Mouse (Mus musculus): Measurements from ENCODE around the gene Rab33b. TPM values are rescaled to one million over a fixed set of nuclear protein-coding genes. Genes with fewer than 3 reads are reported as not detected.
"Not testable (repeated sequence)": the region's sequence is repeated elsewhere in the genome, so short reads cannot be mapped to it uniquely, and the experiment has no call there.

The Rab33b gene
- total RNA-seq (2021) = 10 to 100 TPM; 24.8 to 29.1 TPM

DNA sequence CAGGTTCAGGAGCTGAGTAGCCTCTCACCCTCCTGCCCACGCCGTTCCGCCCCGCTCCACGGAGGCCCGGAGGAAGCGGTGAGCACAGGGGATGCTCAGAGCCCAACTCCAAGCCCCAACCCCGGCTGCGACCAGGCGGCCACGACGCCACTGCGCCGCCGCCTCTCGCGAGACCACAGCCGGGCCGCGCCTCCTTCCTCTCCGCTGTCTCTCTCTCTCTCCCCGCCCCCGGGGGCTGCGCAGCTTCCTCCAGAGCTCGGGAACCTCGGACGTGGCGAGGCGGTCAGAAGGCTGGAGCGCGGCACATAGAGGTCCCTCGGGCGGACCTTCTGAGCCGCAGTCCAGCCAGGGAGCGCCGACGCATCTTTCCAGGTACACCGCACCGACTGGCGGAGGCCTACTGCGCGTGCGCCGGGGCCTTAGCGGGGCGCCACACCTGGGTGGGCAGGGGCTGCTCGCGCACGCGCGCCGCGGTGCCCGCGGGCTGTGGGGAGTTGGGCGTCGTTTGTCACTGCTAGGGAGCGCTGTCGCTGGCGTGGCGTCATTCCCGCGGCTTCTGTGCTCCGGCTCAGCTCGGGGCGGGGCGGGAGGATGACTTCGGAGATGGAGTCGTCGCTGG, at the start of gene Rab33b:
Gene Rab33b, plus strand, starts transcription at position 180 of the 619 bp plus-strand sequence.
- peak; percentile 95 to 99 for DNase-seq (ENCODE audit: extremely low spot score in 1 of 2, low spot score in 2 of 2)
- intact Hi-C loops (cut with DNase I) = loop anchor here (2.0 to 5.0 kb wide), 2 partner anchors 78 to 165 kb away; partner anchors contain the start of gene Setd7

GRCm38 (mm10) chr3:51434364-51434763, 49.4 kb upstream of the Rab33b start:
- intact Hi-C loops (cut with DNase I); DNase-seq (ENCODE audit: extremely low spot score in 1 of 2, low spot score in 2 of 2): not testable (repeated sequence)

GRCm38 (mm10) chr3:51434871-51435595, 48.7 kb upstream of the Rab33b start:
- intact Hi-C loops (cut with DNase I) = no loop called here
- no peak for DNase-seq (ENCODE audit: extremely low spot score in 1 of 2, low spot score in 2 of 2)

DNA sequence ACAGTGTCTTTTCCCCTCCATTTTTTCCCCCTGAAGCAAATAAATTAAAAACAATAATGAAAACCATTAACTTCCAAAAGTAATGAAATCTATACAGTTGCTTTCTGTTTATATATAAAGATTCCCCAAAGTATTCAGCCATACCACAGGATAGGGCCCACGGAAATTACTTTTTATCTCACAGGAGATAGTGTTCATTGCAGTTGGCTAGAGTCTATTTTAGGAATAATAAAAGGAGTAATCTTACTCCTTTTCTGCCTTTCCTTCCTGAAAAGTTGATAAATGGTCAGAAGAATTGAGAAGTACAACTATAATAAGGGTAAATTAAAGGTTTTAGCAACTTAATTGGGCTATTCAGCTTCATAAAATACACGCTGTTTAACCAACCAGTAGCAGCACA, 15.2 kb upstream of the Rab33b start:
- DNase-seq (ENCODE audit: extremely low spot score in 1 of 2, low spot score in 2 of 2) = no peak
- intact Hi-C loops (cut with DNase I) = no loop called here

DNA sequence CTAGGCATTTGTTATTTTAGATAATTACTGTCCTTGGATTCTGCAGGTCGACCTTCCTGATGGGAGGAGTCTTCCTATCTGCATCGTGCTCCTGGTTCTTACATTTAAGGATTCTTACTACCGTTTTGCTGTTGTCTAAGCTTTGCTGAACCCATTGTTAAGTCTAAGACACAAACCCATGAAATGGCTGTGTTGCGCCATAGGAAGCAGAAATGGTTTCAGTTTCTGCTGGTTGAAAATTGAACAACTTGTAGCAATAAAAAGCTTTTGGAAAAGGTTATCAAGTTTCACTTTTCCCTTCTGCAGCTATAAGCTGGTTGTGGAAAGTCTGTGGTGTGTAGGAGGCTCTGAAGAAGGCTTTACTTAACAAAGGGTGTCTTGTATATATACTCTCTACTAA, 8.0 kb upstream of the Rab33b start:
- no peak for DNase-seq (ENCODE audit: extremely low spot score in 1 of 2, low spot score in 2 of 2)
- intact Hi-C loops (cut with DNase I) = no loop called here

DNA sequence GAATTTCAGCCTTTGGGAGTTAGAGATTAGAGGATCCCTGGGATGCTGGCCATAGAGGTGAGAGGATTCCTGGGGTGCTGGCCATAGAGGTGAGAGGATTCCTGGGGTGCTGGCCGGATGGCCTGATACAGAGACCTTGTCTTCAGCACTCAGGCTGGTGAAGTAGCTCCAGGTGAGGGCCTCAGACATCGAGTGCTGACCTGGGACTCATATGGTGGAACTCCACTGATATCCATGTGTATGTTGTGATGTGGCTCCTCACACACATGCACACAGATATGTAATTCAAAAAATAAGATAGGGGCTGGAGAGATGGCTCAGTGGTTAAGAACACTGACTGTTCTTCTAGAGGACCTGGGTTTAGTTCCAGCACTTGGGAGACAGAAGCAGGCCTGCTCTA, 3.8 kb upstream of the Rab33b start:
- DNase-seq (ENCODE audit: extremely low spot score in 1 of 2, low spot score in 2 of 2) = no peak

GRCm38 (mm10) chr3:51481059-51481458, 2.7 kb upstream of the Rab33b start:
- peak in 1 of 2 experiments; percentile 57 for DNase-seq (ENCODE audit: extremely low spot score in 1 of 2, low spot score in 2 of 2)
- intact Hi-C loops (cut with DNase I) = loop anchor here (1.0 to 5.0 kb wide), 2 partner anchors 81 to 757 kb away; partner anchors contain the start of gene Setd7

More for the DNA sequence above, 3.8 kb upstream of the Rab33b start:
- intact Hi-C loops (cut with DNase I) = loop anchor here (5.0 kb wide), 1 partner anchor 82 kb away; the partner anchor contains the start of gene Setd7

DNA sequence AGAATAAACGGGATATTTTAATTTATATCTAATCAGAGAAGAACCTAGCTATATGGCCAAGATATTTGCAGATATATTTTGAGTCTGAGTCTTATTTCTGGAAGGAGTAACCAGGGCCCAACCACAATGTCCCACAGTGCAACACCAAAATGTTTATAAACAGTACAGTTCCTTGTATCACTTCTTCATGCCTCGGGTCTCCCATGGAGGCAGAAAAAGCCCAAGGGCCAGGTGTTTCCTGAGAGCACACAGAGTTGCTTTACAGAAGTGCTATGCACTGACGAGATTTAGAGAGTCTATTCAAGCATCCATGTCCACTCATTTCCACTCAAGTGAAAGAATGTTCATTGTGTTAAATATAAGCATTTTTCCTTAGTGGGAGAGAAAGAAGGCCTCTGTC, 1.8 kb upstream of the Rab33b start:
- intact Hi-C loops (cut with DNase I) = loop anchor here (1.0 to 5.0 kb wide), 2 partner anchors 80 to 756 kb away; partner anchors contain the start of gene Setd7
- no peak for DNase-seq (ENCODE audit: extremely low spot score in 1 of 2, low spot score in 2 of 2)

- intact Hi-C loops (cut with DNase I) = loop anchor here (5.0 kb wide), 1 partner anchor 80 kb away; the partner anchor contains the start of gene Setd7
- DNase-seq (ENCODE audit: extremely low spot score in 1 of 2, low spot score in 2 of 2) = no peak
These were observed 939 bp upstream of the Rab33b start for GRCm38 (mm10) chr3:51482781-51483180.

DNA sequence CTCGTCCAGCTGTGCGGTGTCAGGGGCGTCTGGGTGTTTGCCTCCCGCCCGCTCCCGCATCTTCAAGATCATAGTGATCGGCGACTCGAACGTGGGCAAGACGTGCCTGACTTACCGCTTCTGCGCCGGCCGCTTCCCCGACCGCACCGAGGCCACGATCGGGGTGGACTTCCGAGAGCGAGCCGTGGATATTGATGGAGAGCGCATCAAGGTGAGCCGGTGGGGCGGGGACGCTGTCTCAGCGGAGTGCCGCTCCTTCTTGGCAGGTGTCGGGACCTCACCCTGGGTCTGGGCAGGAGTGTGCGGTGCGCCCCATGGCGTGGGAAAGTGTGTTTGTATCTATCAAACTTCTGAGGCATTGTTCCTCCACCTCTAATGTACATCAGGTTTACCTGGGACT, 650 bp downstream of the Rab33b start:
- DNase-seq (ENCODE audit: extremely low spot score in 1 of 2, low spot score in 2 of 2) = no peak
- intact Hi-C loops (cut with DNase I) = loop anchor here (2.0 to 5.0 kb wide), 2 partner anchors 78 to 164 kb away; partner anchors contain the start of gene Setd7

DNA sequence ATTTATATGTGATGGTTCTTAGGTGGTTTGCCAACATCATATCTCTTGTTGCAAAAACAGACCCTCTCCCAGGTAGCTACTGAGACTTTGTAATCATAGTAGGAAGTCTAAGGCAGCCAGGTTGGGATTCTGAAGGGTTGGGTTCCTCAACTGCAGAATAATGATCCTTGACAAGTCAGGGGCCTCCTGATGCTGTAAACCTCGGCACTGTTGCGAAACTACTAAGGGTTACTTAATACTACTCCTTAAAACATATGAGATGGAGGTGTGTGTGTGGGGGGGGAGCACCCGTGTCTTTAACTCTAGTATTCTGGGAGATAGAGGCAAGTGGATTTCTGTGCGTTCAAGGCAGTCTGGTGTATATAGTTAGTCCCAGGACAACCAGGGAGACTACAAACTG, 1.6 kb downstream of the Rab33b start:
- intact Hi-C loops (cut with DNase I) = loop anchor here (2.0 kb wide), 1 partner anchor 163 kb away; no protein-coding TSS in a partner anchor
- DNase-seq (ENCODE audit: extremely low spot score in 1 of 2, low spot score in 2 of 2) = no peak

GRCm38 (mm10) chr3:51486491-51487195, 2.9 kb downstream of the Rab33b start:
- intact Hi-C loops (cut with DNase I) = no loop called here
- DNase-seq (ENCODE audit: extremely low spot score in 1 of 2, low spot score in 2 of 2) = peak in 1 of 2 experiments; percentile 38

DNA sequence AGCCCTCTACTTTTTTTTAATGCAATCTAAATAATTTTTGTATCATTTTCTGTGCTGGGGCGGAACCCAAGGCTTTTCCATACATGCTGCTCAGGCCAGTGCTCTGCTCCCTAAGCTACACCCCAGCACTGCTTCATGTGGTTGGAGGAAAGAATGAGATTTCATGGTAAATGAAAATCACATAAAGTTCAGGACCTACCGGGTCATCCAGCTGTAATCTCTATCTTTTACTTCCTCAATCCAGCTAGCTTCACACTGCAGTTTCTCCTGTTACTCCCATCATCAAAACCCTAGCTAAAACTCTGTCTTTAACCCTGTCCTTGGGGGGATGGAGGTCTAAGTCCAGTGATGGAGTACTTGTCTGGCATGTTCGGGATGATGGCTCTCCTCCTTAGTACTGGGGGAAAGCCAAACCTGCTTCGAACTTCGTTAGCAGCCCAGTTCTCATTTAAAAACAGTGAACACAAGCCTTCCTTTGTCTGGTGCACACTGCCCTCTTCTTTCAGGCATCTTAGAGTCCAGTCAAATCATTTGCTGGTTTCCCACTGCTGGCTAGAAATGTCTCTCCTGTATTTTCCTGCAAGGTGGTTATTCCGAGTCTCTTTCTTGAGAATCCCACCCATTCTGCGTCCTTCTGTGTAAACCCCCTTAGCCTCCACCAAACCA, 6.5 kb downstream of the Rab33b start:
- intact Hi-C loops (cut with DNase I) = no loop called here
- DNase-seq (ENCODE audit: extremely low spot score in 1 of 2, low spot score in 2 of 2) = no peak

- no peak for DNase-seq (ENCODE audit: extremely low spot score in 1 of 2, low spot score in 2 of 2)
- intact Hi-C loops (cut with DNase I) = no loop called here
These were observed 9.6 kb downstream of the Rab33b start for GRCm38 (mm10) chr3:51493272-51493838.

GRCm38 (mm10) chr3:51494466-51494865, 10.7 kb downstream of the Rab33b start:
- intact Hi-C loops (cut with DNase I) = no loop called here
- no peak for DNase-seq (ENCODE audit: extremely low spot score in 1 of 2, low spot score in 2 of 2)

DNA sequence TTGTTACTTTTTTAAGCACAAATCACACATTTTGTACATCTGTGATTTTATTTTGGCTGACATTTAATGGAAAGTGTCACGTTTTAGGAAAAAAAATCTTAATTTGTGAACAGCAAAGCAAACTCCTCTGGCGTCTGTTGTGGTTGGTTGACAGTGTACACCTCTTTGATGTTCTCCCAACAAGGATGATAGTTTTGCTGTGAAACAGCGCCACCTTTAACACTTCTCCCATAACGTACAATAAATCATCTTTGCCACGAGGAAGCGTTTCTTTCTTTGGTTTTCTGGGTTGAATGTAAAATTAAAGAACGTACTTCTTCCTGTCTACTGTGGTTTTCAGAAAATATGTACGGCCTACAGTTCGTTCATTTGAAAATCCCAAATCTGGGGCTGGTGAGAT, 11.9 kb downstream of the Rab33b start:
- intact Hi-C loops (cut with DNase I) = no loop called here
- DNase-seq (ENCODE audit: extremely low spot score in 1 of 2, low spot score in 2 of 2) = no peak

DNA sequence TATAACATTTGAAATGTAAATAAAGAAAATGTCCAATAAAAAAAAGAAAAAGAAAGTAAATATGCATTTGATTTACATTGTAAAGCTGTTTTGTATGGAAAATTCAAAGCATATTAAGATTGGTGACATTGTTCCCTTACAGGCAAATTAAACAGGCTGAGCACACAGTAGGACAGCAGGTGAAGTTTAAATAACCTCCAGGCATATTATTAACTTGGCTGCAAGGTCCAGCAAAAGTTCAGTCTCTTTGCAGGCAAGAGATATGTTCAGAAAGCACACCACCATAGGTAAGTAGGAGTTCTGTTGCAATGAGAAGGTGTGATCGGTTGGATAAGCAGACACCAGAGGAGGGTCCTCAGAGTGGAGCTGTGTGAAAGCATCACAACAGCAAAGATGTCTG, 14.3 kb downstream of the Rab33b start:
- DNase-seq (ENCODE audit: extremely low spot score in 1 of 2, low spot score in 2 of 2) = no peak
- intact Hi-C loops (cut with DNase I) = no loop called here

- no peak for DNase-seq (ENCODE audit: extremely low spot score in 1 of 2, low spot score in 2 of 2)
- intact Hi-C loops (cut with DNase I) = no loop called here
These were observed 14.9 kb downstream of the Rab33b start for GRCm38 (mm10) chr3:51498659-51499058.

- DNase-seq (ENCODE audit: extremely low spot score in 1 of 2, low spot score in 2 of 2) = no peak
- intact Hi-C loops (cut with DNase I) = no loop called here
These were observed 16.2 kb downstream of the Rab33b start for GRCm38 (mm10) chr3:51499876-51500275.
